Mouse (Mus musculus) cortical plate, adult 2 months (tissue): Measurements from ENCODE around the gene Ncoa3.

Experiments
- CTCF ChIP-seq: fragments of 200-500 bp; IDR thresholded peaks from 2 replicates; pipeline ENCODE4 v1.5.1; 2011; ENCODE audit warnings: mild to moderate bottlenecking, control low read depth, low read length; ENCODE audit not compliant: insufficient read depth; ENCODE audit errors: extremely low read depth
- POLR2A ChIP-seq: fragments of 200-500 bp; IDR thresholded peaks from 2 replicates; pipeline ENCODE4 v1.6.1; 2011; ENCODE audit warnings: mild to moderate bottlenecking, low read length, control low read depth; ENCODE audit not compliant: insufficient read depth; ENCODE audit errors: extremely low read depth

DNA sequence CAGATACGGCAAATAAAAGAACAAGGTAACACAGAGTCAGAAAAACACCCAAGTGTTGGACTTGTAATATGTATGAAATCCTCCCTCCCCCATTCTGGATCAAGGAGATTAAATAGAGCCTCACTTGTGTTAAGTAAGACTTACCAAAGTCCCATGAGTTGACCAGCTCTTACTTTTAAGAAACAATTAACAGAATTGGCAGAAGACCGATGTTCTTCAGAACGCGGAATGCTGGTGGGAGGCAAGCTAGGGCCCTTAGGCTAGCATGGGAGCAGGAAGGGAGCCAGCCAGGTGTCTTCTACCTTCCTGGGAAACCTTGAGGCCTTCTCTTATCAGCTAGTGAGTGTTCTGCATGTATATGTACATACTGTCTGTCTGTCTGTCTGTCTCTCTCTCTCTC, 55.5 kb downstream of the Ncoa3 start:
- TF ChIP-seq CTCF = no peak
- TF ChIP-seq POLR2A = no peak
